Mouse (Mus musculus) ovary, postnatal 14 days (tissue): ENCODE data around the gene Nts.
"Not testable (repeated sequence)": the region's sequence is repeated elsewhere in the genome, so short reads cannot be mapped to it uniquely, and the experiment has no call there.

Experiments
- DNase-seq: peaks from one replicate; pipeline ENCODE4 v3.0.0; 2022; ENCODE audit warnings: low spot score

Nts gene

GRCm38 (mm10) chr10:102490386-102490785 lies at the start of gene Nts:
TSS of gene Nts (minus strand) at chr10:102490486.
- DNase-seq: no peak

GRCm38 (mm10) chr10:102527901-102528300 lies 37.6 kb upstream of the Nts start:
- DNase-seq: no peak

- no peak for DNase-seq
These were observed 23.9 kb upstream of the Nts start for GRCm38 (mm10) chr10:102514159-102514558.

GRCm38 (mm10) chr10:102511807-102512461 lies 21.6 kb upstream of the Nts start, which contains the start of gene Rassf9:
TSS of gene Rassf9 (plus strand) at chr10:102512222.
- peak; percentile 19 for DNase-seq

GRCm38 (mm10) chr10:102511461-102511806 lies 21.1 kb upstream of the Nts start:
- DNase-seq: no peak

- DNase-seq: no peak
These were observed 17.1 kb upstream of the Nts start for GRCm38 (mm10) chr10:102507386-102507785.

GRCm38 (mm10) chr10:102498754-102499153 lies 8.5 kb upstream of the Nts start:
- DNase-seq: peak; percentile 23

GRCm38 (mm10) chr10:102491792-102492191 lies 1.5 kb upstream of the Nts start:
- DNase-seq: peak; percentile 24

GRCm38 (mm10) chr10:102469412-102469811 lies 20.9 kb downstream of the Nts start:
- DNase-seq: no peak

GRCm38 (mm10) chr10:102451756-102452155 lies 38.5 kb downstream of the Nts start:
- peak; percentile 27 for DNase-seq

GRCm38 (mm10) chr10:102449449-102449848 lies 40.8 kb downstream of the Nts start:
- DNase-seq: peak; percentile 35

GRCm38 (mm10) chr10:102444912-102445556 lies 45.3 kb downstream of the Nts start:
- no peak for DNase-seq

GRCm38 (mm10) chr10:102435467-102435866 lies 54.8 kb downstream of the Nts start:
- not testable (repeated sequence) for DNase-seq

GRCm38 (mm10) chr10:102435048-102435447 lies 55.2 kb downstream of the Nts start:
- DNase-seq: not testable (repeated sequence)
